Mouse (Mus musculus) frontal cortex, adult (tissue): ENCODE data around the gene Zfp951.
A peak's percentile ranks its signal among the peaks of the same experiment; 100 is the strongest.
"Not testable (repeated sequence)": the region's sequence is repeated elsewhere in the genome, so short reads cannot be mapped to it uniquely, and the experiment has no call there.

Experiments used
- ATAC-seq: cut with Nextera tagmentation; 2 replicates; pipeline ENCODE4 v1.9.2; 2017; ENCODE audit warnings: mild to moderate bottlenecking, moderate library complexity, mixed read lengths; ENCODE audit not compliant: low TSS enrichment

The Zfp951 gene

DNA sequence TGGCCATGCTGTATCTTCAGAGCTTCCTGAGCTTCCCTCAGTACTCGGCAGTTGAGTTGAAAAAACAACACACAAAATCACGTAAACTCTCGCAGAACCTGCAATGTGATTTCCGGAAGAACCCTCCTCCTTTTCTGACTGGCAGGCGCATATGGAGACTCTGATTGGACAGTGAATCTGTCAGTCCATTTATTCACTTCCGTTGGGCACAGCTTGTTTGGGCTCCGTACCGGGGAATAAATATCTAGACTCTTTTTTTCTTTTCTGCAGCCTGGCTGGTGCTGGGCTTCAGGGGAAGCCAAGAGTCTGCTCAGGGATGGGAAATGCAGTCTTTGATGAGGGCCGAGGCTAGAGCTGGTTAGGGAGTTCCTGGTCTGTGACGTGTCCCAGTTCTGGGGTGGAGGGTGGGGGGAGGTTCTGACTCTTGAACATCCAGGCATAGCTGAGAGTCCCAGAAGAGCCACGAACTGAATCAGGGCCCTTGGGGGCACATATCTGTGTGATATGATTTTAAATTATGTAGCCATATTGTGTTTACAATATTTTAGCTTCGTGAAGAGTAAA, at the start of gene Zfp951:
Gene Zfp951 (minus strand): TSS at position 109 of the 564 bp plus-strand sequence.
- ATAC-seq, result peak; percentile 100

- ATAC-seq, result not testable (repeated sequence)
Observed at GRCm38 (mm10) chr5:104906556-104906955, 46.7 kb upstream of the Zfp951 start.

DNA sequence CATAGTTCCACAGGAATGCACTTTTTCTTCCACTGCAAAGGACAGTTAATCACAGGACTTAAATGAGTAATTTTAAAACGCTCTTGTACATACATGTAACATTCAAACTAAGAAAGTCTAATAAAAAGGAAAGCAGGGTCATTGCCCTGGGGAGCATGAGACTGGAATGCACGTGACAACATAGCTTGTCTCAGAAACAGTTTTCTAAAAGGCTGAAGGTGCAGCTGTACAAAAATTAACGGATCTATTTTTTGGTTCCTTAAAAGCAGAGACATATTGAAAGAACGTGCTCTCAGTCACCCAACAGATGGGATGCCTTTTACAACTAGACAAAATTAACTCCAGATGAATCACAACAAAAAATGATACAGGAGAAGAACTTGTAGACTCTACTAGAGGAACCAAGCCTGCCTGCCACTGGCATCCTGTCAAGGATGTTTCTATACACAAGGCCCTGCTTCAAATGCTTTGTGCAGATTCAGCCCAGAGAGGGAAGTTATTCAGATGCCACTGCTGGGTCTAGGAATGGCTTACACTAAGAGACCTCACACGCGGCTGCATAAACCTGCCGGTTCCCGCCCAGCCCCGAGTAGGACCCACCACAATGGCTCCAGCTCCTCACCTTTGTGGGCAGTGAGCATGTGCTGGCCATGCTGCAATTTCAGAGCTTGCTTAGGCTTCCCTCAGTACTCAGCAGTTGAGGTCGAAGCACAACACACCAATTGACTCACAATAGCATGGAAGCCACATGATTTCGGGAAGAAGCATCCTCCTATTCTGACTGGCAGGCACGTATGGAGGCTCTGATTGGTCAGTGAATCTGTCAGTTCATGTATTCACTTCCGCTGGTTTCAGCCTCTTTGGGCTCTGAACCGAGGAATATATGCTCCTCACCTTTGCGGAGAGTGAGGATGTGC, 567 bp downstream of the Zfp951 start:
- peak; percentile 85 for ATAC-seq

DNA sequence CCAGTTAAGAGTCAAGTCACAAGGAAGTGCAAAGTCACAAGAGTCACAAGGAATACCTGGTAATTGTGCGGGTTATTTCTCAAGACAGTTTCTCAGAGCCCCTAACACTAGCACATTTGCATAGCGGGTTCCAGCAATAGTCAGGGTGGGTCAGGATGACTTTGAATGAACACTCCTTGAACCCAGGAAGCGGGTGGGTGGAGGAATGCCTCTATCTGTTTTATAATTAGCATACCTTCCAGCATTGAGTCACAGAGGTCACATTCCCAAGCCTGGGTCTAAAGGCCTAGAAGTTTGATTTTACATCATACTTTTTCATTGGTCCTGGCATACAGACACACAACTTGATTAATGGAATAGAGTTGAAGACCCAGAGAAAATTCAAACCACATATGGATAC, 5.3 kb downstream of the Zfp951 start:
- ATAC-seq, result not testable (repeated sequence)

DNA sequence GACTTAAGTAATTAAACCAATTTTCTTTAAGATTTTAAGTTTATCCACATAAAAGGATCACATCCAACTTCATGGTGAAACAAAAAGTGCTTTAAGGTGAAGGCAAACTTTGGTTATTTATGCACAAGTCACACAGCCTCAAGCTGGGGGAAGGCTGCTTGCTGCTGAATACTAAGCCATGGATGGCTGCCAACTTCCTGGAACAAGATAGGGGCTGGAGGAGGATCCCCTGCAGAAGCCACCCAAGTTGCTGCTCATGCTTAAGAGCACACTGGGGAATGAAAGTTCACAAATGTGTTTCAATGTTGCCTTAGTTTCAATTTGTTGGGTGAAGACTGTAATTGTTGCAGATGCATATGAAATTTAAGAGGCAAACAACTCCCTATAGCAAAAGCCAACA, 26.5 kb downstream of the Zfp951 start:
- no peak for ATAC-seq

DNA sequence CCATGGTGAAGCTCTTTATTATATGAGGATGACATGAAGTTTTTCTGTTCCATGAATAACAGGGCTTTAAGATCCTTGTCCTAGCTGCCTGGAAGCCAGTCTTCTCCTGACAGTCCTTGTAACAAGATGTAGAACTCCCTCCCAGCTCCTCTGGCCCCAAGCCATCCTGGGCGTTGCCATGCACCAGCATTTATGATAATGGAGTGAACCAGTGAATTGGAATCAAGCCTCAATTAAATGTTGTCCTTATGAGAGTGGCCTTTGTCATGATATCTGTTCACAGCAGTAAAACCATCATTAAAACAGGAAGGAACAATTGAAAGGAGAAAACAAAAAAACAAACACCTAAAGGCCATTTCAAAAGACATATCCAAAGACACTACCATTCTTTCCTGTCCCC, 30.3 kb downstream of the Zfp951 start:
- ATAC-seq, result no peak

GRCm38 (mm10) chr5:104770138-104770537, 89.7 kb downstream of the Zfp951 start:
- not testable (repeated sequence) for ATAC-seq
